Comparison of ENCODE assay signal across 8 mouse cellular contexts in genomic region chr2:31140772-31141073, GRCm38 (mm10). TPM values are rescaled to one million over a fixed set of nuclear protein-coding genes. Genes with fewer than 3 reads are reported as not detected.
DNase-seq lines count a peak whose midpoint lies in the region; ATAC-seq and TF ChIP-seq lines count a peak whose summit lies in the region.

No protein-coding gene starts in this region.

- H3K4me1 ChIP-seq in embryonic facial prominence, embryonic 10.5 days: peaks cover 49% of the 10 kb centered on the region
- peaks cover 34% of the 10 kb centered on the region for H3K4me1 ChIP-seq in hindbrain, embryonic 15.5 days (replicated peaks)
- H3K4me1 ChIP-seq in midbrain, embryonic 16.5 days (ENCODE audit: control insufficient read depth, insufficient read depth, low read length): peaks cover 10% of the 10 kb centered on the region

- H3K9me3 ChIP-seq in embryonic facial prominence, embryonic 10.5 days: no peaks in the 10 kb centered on the region
- H3K9me3 ChIP-seq in hindbrain, embryonic 15.5 days: no peaks in the 10 kb centered on the region
- H3K9me3 ChIP-seq in midbrain, embryonic 16.5 days (replicated peaks; ENCODE audit: control insufficient read depth, low read length, poor library complexity, severe bottlenecking): no peaks in the 10 kb centered on the region

- DNase-seq in layer of hippocampus, adult 2 months (ENCODE audit: low spot score in 2 of 2): no peak
- DNase-seq in layer of hippocampus, postnatal 14 days (ENCODE audit: low spot score in 2 of 2): no peak
- DNase-seq in embryonic facial prominence, embryonic 10.5 days (ENCODE audit: low spot score): no peak
- no peak for DNase-seq in cerebellum, adult 9-11 months
- no peak for DNase-seq in gastrocnemius, adult 18-20 months (ENCODE audit: low spot score)

- 11% methylated on average over 10 of the region's 10 CpGs for WGBS in embryonic facial prominence, embryonic 10.5 days
- 3% methylated on average over 10 of the region's 10 CpGs for WGBS in hindbrain, embryonic 15.5 days
- 7% methylated on average over 10 of the region's 10 CpGs for WGBS in midbrain, embryonic 16.5 days

- H3K27me3 ChIP-seq in embryonic facial prominence, embryonic 10.5 days (replicated peaks; ENCODE audit: low read depth, poor library complexity, severe bottlenecking): peaks cover 26% of the 10 kb centered on the region
- H3K27me3 ChIP-seq in hindbrain, embryonic 15.5 days: no peaks in the 10 kb centered on the region
- H3K27me3 ChIP-seq in midbrain, embryonic 16.5 days (ENCODE audit: control insufficient read depth, insufficient read depth, low read depth, low read length): no peaks in the 10 kb centered on the region

- no peak for TF ChIP-seq CTCF in layer of hippocampus, adult 2 months (conservative IDR thresholded peaks at IDR 0.05)

- peak overlapping the region; percentile 89 for H3K4me2 ChIP-seq in hindbrain, embryonic 15.5 days
- H3K4me2 ChIP-seq in midbrain, embryonic 16.5 days (ENCODE audit: low read length): peak overlapping the region; percentile 87

- peak overlapping the region; percentile 83 for H3K4me3 ChIP-seq in layer of hippocampus, adult 2 months
- peak overlapping the region; percentile 91 for H3K4me3 ChIP-seq in embryonic facial prominence, embryonic 10.5 days
- peak overlapping the region; percentile 97 for H3K4me3 ChIP-seq in hindbrain, embryonic 15.5 days
- H3K4me3 ChIP-seq in midbrain, embryonic 16.5 days (ENCODE audit: low read depth, low read length): peak overlapping the region; percentile 75

- H3K36me3 ChIP-seq in embryonic facial prominence, embryonic 10.5 days (replicated peaks): peaks cover 5% of the 10 kb centered on the region; the same call in 1 of the 2 replicates
- H3K36me3 ChIP-seq in hindbrain, embryonic 15.5 days: peaks cover 8% of the 10 kb centered on the region; the same call in 1 of the 2 replicates
- 0 out of 2 replicates have a peak, but pooled peaks cover 3% of the 10 kb centered on the region for H3K36me3 ChIP-seq in midbrain, embryonic 16.5 days (ENCODE audit: control insufficient read depth, insufficient read depth, low read length)

- no peak for ATAC-seq in hindbrain, embryonic 15.5 days (ENCODE audit: low FRiP score, low read depth)
- ATAC-seq in midbrain, embryonic 16.5 days: no peak; the same call in 1 of the 2 replicates
- ATAC-seq in megakaryocyte-erythroid progenitor cell, adult 5-6 weeks (replicated peaks; ENCODE audit: low FRiP score, low TSS enrichment, poor library complexity, severe bottlenecking): no peak

- peak overlapping the region; percentile 97 for H3K27ac ChIP-seq in layer of hippocampus, adult 2 months
- peak overlapping the region; percentile 91 for H3K27ac ChIP-seq in embryonic facial prominence, embryonic 10.5 days (replicated peaks)
- H3K27ac ChIP-seq in hindbrain, embryonic 15.5 days (replicated peaks): peak overlapping the region; percentile 94
- peak overlapping the region; percentile 84; the same call in 1 of the 2 replicates for H3K27ac ChIP-seq in midbrain, embryonic 16.5 days (ENCODE audit: low read length)

- H3K9ac ChIP-seq in hindbrain, embryonic 15.5 days: peak overlapping the region; percentile 97
- H3K9ac ChIP-seq in midbrain, embryonic 16.5 days (ENCODE audit: low read depth, low read length): peak overlapping the region; percentile 96

RNA-seq across cellular contexts. Expression of gene Fnbp1, which starts 1.1 kb away (rescaled TPM):
- 100 to 1,000 TPM; 113 to 120 TPM for total RNA-seq in layer of hippocampus, adult 2 months (2021)
- 100 to 1,000 TPM in 1 of 2 experiments, 10 to 100 TPM in 1; 98.9 to 105 TPM for total RNA-seq in layer of hippocampus, postnatal 14 days (2021)
- 15.7 and 17.0 TPM in 2 replicates for polyA plus RNA-seq in embryonic facial prominence, embryonic 10.5 days (2016; fragmentation: Nextera tagmentation; extraction: Ambion mirVana)
- polyA plus RNA-seq in hindbrain, embryonic 15.5 days (2015; fragmentation: Nextera tagmentation; extraction: Ambion mirVana): 32.5 and 33.0 TPM in 2 replicates
- 31.5 and 33.2 TPM in 2 replicates for polyA plus RNA-seq in midbrain, embryonic 16.5 days (2015; fragmentation: Nextera tagmentation; extraction: Ambion mirVana)
- 10 to 100 TPM in 1 of 2 experiments, 1 to 10 TPM in 1; 9.2 to 11.9 TPM for total RNA-seq in gastrocnemius, adult 18-20 months (2021)
- total RNA-seq in megakaryocyte-erythroid progenitor cell, adult 5-6 weeks (2014; fragmentation: Nextera tagmentation): 30.7 and 46.4 TPM in 2 replicates
- total RNA-seq in megakaryocyte-erythroid progenitor cell, adult 5-6 weeks (2017): 16.0 and 36.4 TPM in 2 replicates

RNA-seq across cellular contexts. Expression of gene Gpr107, which starts 11.4 kb away (rescaled TPM):
- total RNA-seq in layer of hippocampus, adult 2 months (2021): 10 to 100 TPM; 50.5 to 53.1 TPM
- 10 to 100 TPM; 48.6 to 52.8 TPM for total RNA-seq in layer of hippocampus, postnatal 14 days (2021)
- polyA plus RNA-seq in embryonic facial prominence, embryonic 10.5 days (2016; fragmentation: Nextera tagmentation; extraction: Ambion mirVana): 28.7 and 32.4 TPM in 2 replicates
- polyA plus RNA-seq in hindbrain, embryonic 15.5 days (2015; fragmentation: Nextera tagmentation; extraction: Ambion mirVana): 38.0 and 39.0 TPM in 2 replicates
- 34.9 and 43.6 TPM in 2 replicates for polyA plus RNA-seq in midbrain, embryonic 16.5 days (2015; fragmentation: Nextera tagmentation; extraction: Ambion mirVana)
- total RNA-seq in gastrocnemius, adult 18-20 months (2021): 10 to 100 TPM; 21.7 to 23.4 TPM
- total RNA-seq in megakaryocyte-erythroid progenitor cell, adult 5-6 weeks (2014; fragmentation: Nextera tagmentation): 19.6 and 30.4 TPM in 2 replicates
- 15.0 and 18.2 TPM in 2 replicates for total RNA-seq in megakaryocyte-erythroid progenitor cell, adult 5-6 weeks (2017)
